Mouse (Mus musculus) olfactory bulb, adult 2 months (tissue): ENCODE results near the gene Dph5. TPM values are rescaled to one million over a fixed set of nuclear protein-coding genes. Genes with fewer than 3 reads are reported as not detected.
"Not testable (repeated sequence)": the region's sequence is repeated elsewhere in the genome, so short reads cannot be mapped to it uniquely, and the experiment has no call there.

Experiments
- H3K27ac ChIP-seq: fragments of 200-500 bp; 2 replicates; pipeline ENCODE4 v1.5.1; 2012; ENCODE audit warnings: low read depth, low read length; ENCODE audit not compliant: insufficient read depth
- H3K4me1 ChIP-seq: fragments of 200-500 bp; 2 replicates; pipeline ENCODE4 v1.6.1; 2012; ENCODE audit warnings: low read length; ENCODE audit not compliant: control insufficient read depth, insufficient read depth
- H3K4me3 ChIP-seq: fragments of 200-500 bp; 2 replicates; pipeline ENCODE4 v1.5.1; 2012; ENCODE audit warnings: mild to moderate bottlenecking, low read depth, low read length, moderate library complexity; ENCODE audit not compliant: insufficient read depth
- CTCF ChIP-seq: fragments of 200-500 bp; IDR thresholded peaks from 2 replicates; pipeline ENCODE4 v1.5.1; 2012; ENCODE audit warnings: low read depth, mild to moderate bottlenecking, low read length, moderate library complexity; ENCODE audit not compliant: insufficient read depth
- POLR2A ChIP-seq: fragments of 200-500 bp; IDR thresholded peaks from 2 replicates; pipeline ENCODE4 v1.6.1; 2012; ENCODE audit warnings: mild to moderate bottlenecking, low read depth, low read length, moderate library complexity; ENCODE audit not compliant: insufficient read depth
- WGBS: fragments of 180-500 bp; shearing (Covaris S2); methylation state at CpG from one replicate; pipeline ENCODE4 v1.1.7; 2018; 5-methylcytosine and 5-hydroxymethylcytosine counted together
- polyA plus RNA-seq: library from polyadenylated mRNA; stranded (reverse); fragments of >200 nt; gene quantifications from 2 replicates; pipeline ENCODE4 v1.2.4, GENCODE M21; 2012; ENCODE audit warnings: low replicate concordance; ENCODE audit not compliant: missing spikeins, insufficient read depth, insufficient read length

Dph5 gene
- polyA plus RNA-seq, 1 experiment: not detected

DNA sequence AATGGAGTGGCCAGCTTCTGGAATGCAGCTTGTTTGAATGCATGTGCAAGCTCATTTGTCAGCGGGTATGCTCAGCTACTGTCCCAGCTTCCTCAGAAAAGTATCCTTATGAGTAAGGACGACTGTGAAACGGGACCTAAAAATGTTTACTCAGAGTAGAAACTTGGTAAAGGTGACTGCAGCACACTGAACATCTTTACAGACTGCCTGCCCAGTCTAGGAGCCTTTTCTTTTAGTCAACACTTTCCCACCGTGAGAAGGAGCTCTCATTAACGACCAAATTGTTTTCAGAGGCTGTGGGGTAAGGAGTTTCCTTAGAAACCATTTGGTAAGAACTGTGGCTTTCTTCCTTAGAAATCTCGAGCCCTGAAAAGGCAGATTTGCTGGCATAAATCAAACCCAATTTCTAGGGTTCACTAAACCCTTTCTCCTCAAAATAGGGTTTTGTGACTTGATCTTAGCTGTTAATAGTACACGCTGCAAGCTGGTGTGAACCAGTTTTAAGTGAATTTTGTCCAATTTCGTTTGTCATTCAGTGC is 31.1 kb upstream of the Dph5 start:
- Histone ChIP-seq H3K4me3 (no peak overlapping the region), H3K27ac (no peak overlapping the region), H3K4me1 (no peaks in the 10 kb centered on the region)
- WGBS: 21% methylated on average over 8 of the region's 8 CpGs
- no peak for TF ChIP-seq CTCF
- TF ChIP-seq POLR2A: no peak

GRCm38 (mm10) chr3:115857436-115857835 is 30.2 kb upstream of the Dph5 start:
- TF ChIP-seq CTCF (no peak), POLR2A (no peak)
- no peak overlapping the region for H3K27ac ChIP-seq
- H3K4me3 ChIP-seq: no peak overlapping the region
- 31% methylated on average over 10 of the region's 10 CpGs for WGBS
- H3K4me1 ChIP-seq: no peaks in the 10 kb centered on the region

GRCm38 (mm10) chr3:115858822-115859221 is 28.8 kb upstream of the Dph5 start:
- no peaks in the 10 kb centered on the region for H3K4me1 ChIP-seq
- no peak overlapping the region for H3K4me3 ChIP-seq
- no peak for TF ChIP-seq CTCF
- TF ChIP-seq POLR2A: no peak
- H3K27ac ChIP-seq: no peak overlapping the region
- WGBS: 92% methylated on average over 3 of the region's 3 CpGs

DNA sequence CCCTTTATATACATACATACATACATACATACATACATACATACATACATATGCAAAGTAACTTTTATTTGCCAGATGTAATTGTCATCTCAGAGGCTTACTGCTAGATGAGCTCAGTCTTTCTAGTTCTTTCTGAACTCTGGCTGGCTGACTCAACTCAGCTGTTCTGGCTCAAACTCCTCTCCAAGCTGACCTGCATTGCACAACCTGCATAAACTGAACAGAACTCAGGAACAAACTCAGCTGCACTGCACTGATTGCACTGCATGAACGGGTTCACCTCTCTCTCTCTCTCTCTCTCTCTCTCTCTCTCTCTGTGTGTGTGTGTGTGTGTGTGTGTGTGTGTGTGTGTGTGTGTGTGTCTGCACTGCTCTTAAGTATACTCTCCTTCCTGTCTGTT is 26.9 kb upstream of the Dph5 start:
- not testable (repeated sequence) for H3K27ac ChIP-seq, H3K4me1 ChIP-seq, H3K4me3 ChIP-seq
- 90% methylated on average over 1 of the region's 1 CpGs for WGBS

- 78% methylated on average over 4 of the region's 4 CpGs for WGBS
- no peak overlapping the region for H3K4me3 ChIP-seq
- TF ChIP-seq POLR2A: no peak
- TF ChIP-seq CTCF: no peak
- no peak overlapping the region for H3K27ac ChIP-seq
- no peaks in the 10 kb centered on the region for H3K4me1 ChIP-seq
These were observed 24.1 kb upstream of the Dph5 start for GRCm38 (mm10) chr3:115863487-115863886.

DNA sequence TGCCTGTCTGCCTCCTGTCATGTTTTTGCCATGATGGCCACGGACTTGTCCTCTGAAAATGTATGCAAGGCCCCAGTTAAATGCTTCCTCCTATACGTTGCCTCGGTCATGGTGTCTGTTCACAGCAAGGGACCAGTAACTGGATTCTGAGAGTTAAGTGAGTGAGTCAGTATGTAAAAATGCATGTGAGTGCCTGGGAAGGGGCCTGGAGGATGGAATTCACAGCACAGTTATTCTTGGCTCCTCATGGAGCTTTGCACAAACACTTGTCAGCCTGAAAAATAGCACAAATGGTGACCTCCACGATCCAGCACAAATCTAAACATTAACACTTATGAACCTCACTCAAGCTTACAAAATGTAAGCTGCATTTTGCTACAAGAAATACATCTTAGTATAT is 20.5 kb upstream of the Dph5 start:
- WGBS: 74% methylated on average over 4 of the region's 4 CpGs
- H3K4me1 ChIP-seq: no peaks in the 10 kb centered on the region
- H3K4me3 ChIP-seq: no peak overlapping the region
- TF ChIP-seq CTCF (no peak), POLR2A (no peak)
- H3K27ac ChIP-seq: no peak overlapping the region

GRCm38 (mm10) chr3:115867901-115868300 is 19.7 kb upstream of the Dph5 start:
- Histone ChIP-seq H3K27ac (no peak overlapping the region), H3K4me1 (no peaks in the 10 kb centered on the region), H3K4me3 (no peak overlapping the region)
- WGBS: 82% methylated on average over 1 of the region's 1 CpGs
- TF ChIP-seq CTCF: no peak
- no peak for TF ChIP-seq POLR2A

GRCm38 (mm10) chr3:115869360-115869759 is 18.3 kb upstream of the Dph5 start:
- Histone ChIP-seq H3K27ac (no peak overlapping the region), H3K4me3 (no peak overlapping the region), H3K4me1 (no peaks in the 10 kb centered on the region)
- TF ChIP-seq POLR2A (no peak), CTCF (no peak)
- WGBS: 91% methylated on average over 2 of the region's 2 CpGs

GRCm38 (mm10) chr3:115875551-115875950 is 12.1 kb upstream of the Dph5 start:
- WGBS: 28% methylated on average over 6 of the region's 6 CpGs
- Histone ChIP-seq H3K27ac (no peak overlapping the region), H3K4me3 (no peak overlapping the region), H3K4me1 (no peaks in the 10 kb centered on the region)
- no peak for TF ChIP-seq POLR2A
- no peak for TF ChIP-seq CTCF

GRCm38 (mm10) chr3:115877133-115877532 is 10.5 kb upstream of the Dph5 start:
- no peaks in the 10 kb centered on the region for H3K4me1 ChIP-seq
- TF ChIP-seq CTCF (no peak), POLR2A (no peak)
- no peak overlapping the region for H3K27ac ChIP-seq
- no peak overlapping the region for H3K4me3 ChIP-seq
- 94% methylated on average over 1 of the region's 1 CpGs for WGBS
